Mouse (Mus musculus): ENCODE measurements at regions not wholly inside any gene's neighbourhood (a gene's known extent, or its start where the extent isn't known, plus 50 kb on each side); places are given as distances from the start of the nearest gene placed in this dataset.

GRCm38 (mm10) chr4:84204777-84205176 lies 470.3 kb downstream of the Bnc2 start:
- Histone ChIP-seq H3K4me1 (ENCODE audit: control insufficient read depth in 1 of 2, insufficient read depth in 2 of 2, low read length in 2 of 2) (no peaks in the 10 kb centered on the region), H3K79me2 (ENCODE audit: control insufficient read depth, insufficient read depth, low read length, poor library complexity) (no peaks in the 10 kb centered on the region), H3K27me3 (ENCODE audit: control insufficient read depth in 1 of 2, insufficient read depth in 2 of 2, low read length in 2 of 2) (no peaks in the 10 kb centered on the region), H3K27ac (ENCODE audit: control insufficient read depth, low read depth, low read length) (no peak overlapping the region), H3K36me3 (ENCODE audit: control insufficient read depth in 1 of 2, insufficient read depth in 2 of 2, low read length in 2 of 2) (no peaks in the 10 kb centered on the region), H3K4me3 (ENCODE audit: control insufficient read depth in 1 of 2, insufficient read depth in 1 of 2, low read depth in 2 of 2, low read length in 2 of 2) (no peak overlapping the region), H3K9me3 (replicated peaks; ENCODE audit: insufficient read depth, low read length) (no peaks in the 10 kb centered on the region), H3K9ac (ENCODE audit: control insufficient read depth, low read depth, low read length, poor library complexity, severe bottlenecking) (no peak overlapping the region)
- no peak for DNase-seq (ENCODE audit: low read depth, low spot score)
- TF ChIP-seq BHLHE40 (IDR thresholded peaks at IDR 0.05; ENCODE audit: borderline replicate concordance, low read depth, low read length) (no peak), GABPA (IDR thresholded peaks at IDR 0.05; ENCODE audit: low read depth, low read length) (no peak), USF2 (IDR thresholded peaks at IDR 0.05; ENCODE audit: borderline replicate concordance in 1 of 2, insufficient read depth in 1 of 2, low read depth in 1 of 2, low read length in 2 of 2) (no peak), MAZ (IDR thresholded peaks at IDR 0.05; ENCODE audit: low read depth, low read length) (no peak), ELF1 (IDR thresholded peaks at IDR 0.05; ENCODE audit: low read depth, low read length) (no peak), NELFE (IDR thresholded peaks at IDR 0.05; ENCODE audit: low read depth, low read length) (no peak), CHD2 (IDR thresholded peaks at IDR 0.05; ENCODE audit: low read length) (no peak), MYC (IDR thresholded peaks at IDR 0.05; ENCODE audit: low read depth, low read length) (no peak), KAT2A (conservative IDR thresholded peaks at IDR 0.05; ENCODE audit: low read depth, low read length) (no peak), ZC3H11A (IDR thresholded peaks at IDR 0.05; ENCODE audit: low read depth, low read length) (no peak), CTCF (IDR thresholded peaks at IDR 0.05 in 2 of 3, conservative IDR thresholded peaks at IDR 0.05 in 1 of 3; ENCODE audit: control insufficient read depth in 1 of 3, insufficient read depth in 1 of 3, low read depth in 2 of 3, low read length in 3 of 3, poor library complexity in 1 of 3, severe bottlenecking in 1 of 3) (no peak), ETS1 (IDR thresholded peaks at IDR 0.05; ENCODE audit: low read depth, low read length) (no peak), TBP (IDR thresholded peaks at IDR 0.05; ENCODE audit: low read depth, low read length) (no peak), MXI1 (IDR thresholded peaks at IDR 0.05; ENCODE audit: low read depth, low read length) (no peak), UBTF (IDR thresholded peaks at IDR 0.05; ENCODE audit: borderline replicate concordance, insufficient read depth, low read depth, low read length) (no peak), USF1 (IDR thresholded peaks at IDR 0.05; ENCODE audit: low read depth, low read length) (no peak), CHD1 (IDR thresholded peaks at IDR 0.05; ENCODE audit: low read depth, low read length) (no peak)

DNA sequence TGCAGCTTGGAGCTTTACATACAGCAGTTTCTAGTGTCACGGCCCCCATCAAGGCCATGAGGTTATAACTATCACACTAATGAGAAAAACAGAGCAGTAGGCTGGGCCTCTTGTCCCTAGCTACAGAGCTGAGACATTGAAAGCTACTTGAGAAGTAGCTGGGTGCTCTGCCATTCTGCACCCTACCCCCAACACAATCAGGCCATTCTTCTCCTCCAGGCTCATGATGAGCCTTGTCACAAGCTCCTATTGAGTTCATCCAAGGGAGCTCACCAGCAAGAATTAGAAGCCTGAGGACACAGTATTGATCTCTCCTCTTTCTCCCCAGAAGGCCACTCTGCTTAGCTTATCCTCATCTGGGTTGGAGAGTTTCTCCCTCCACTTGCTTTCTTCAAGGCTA lies 466.9 kb downstream of the Bnc2 start:
- Histone ChIP-seq H3K79me2 (ENCODE audit: control insufficient read depth, insufficient read depth, low read length, poor library complexity) (no peaks in the 10 kb centered on the region), H3K27me3 (ENCODE audit: control insufficient read depth in 1 of 2, insufficient read depth in 2 of 2, low read length in 2 of 2) (no peaks in the 10 kb centered on the region), H3K4me3 (ENCODE audit: control insufficient read depth in 1 of 2, insufficient read depth in 1 of 2, low read depth in 2 of 2, low read length in 2 of 2) (no peak overlapping the region), H3K36me3 (ENCODE audit: control insufficient read depth in 1 of 2, insufficient read depth in 2 of 2, low read length in 2 of 2) (no peaks in the 10 kb centered on the region), H3K9me3 (replicated peaks; ENCODE audit: insufficient read depth, low read length) (no peaks in the 10 kb centered on the region), H3K27ac (ENCODE audit: control insufficient read depth, low read depth, low read length) (no peak overlapping the region), H3K9ac (ENCODE audit: control insufficient read depth, low read depth, low read length, poor library complexity, severe bottlenecking) (no peak overlapping the region), H3K4me1 (ENCODE audit: control insufficient read depth in 1 of 2, insufficient read depth in 2 of 2, low read length in 2 of 2) (no peaks in the 10 kb centered on the region)
- no peak for TF ChIP-seq RCOR1 (IDR thresholded peaks at IDR 0.05; ENCODE audit: low read depth, low read length)
- no peak for TF ChIP-seq SMC3 (IDR thresholded peaks at IDR 0.05; ENCODE audit: low read depth, low read length)
- no peak for TF ChIP-seq CHD1 (IDR thresholded peaks at IDR 0.05; ENCODE audit: low read depth, low read length)
- no peak for TF ChIP-seq BHLHE40 (IDR thresholded peaks at IDR 0.05; ENCODE audit: borderline replicate concordance, low read depth, low read length)
- no peak for TF ChIP-seq JUND (IDR thresholded peaks at IDR 0.05; ENCODE audit: low read depth, low read length)
- no peak for TF ChIP-seq USF1 (IDR thresholded peaks at IDR 0.05; ENCODE audit: low read depth, low read length)
- TF ChIP-seq MAFK (IDR thresholded peaks at IDR 0.05; ENCODE audit: borderline replicate concordance, low read depth, low read length), result no peak
- TF ChIP-seq MYB (IDR thresholded peaks at IDR 0.05; ENCODE audit: low read depth, low read length), result no peak
- no peak for TF ChIP-seq ZC3H11A (IDR thresholded peaks at IDR 0.05; ENCODE audit: low read depth, low read length)
- TF ChIP-seq KAT2A (conservative IDR thresholded peaks at IDR 0.05; ENCODE audit: low read depth, low read length), result no peak
- TF ChIP-seq ETS1 (IDR thresholded peaks at IDR 0.05; ENCODE audit: low read depth, low read length), result no peak
- no peak for TF ChIP-seq ZKSCAN1 (IDR thresholded peaks at IDR 0.05; ENCODE audit: low read depth, low read length)
- TF ChIP-seq GATA1 (IDR thresholded peaks at IDR 0.05; ENCODE audit: low read depth, low read length), result no peak
- no peak for TF ChIP-seq MYC (IDR thresholded peaks at IDR 0.05; ENCODE audit: low read depth, low read length)
- TF ChIP-seq UBTF (IDR thresholded peaks at IDR 0.05; ENCODE audit: borderline replicate concordance, insufficient read depth, low read depth, low read length), result no peak
- TF ChIP-seq GABPA (IDR thresholded peaks at IDR 0.05; ENCODE audit: low read depth, low read length), result no peak
- TF ChIP-seq CHD2 (IDR thresholded peaks at IDR 0.05; ENCODE audit: low read length), result no peak
- DNase-seq (ENCODE audit: low read depth, low spot score), result no peak

All from MEL (cell line).